Comparison of ENCODE assay signal across 9 mouse cellular contexts in genomic region chr11:69116843-69117242, GRCm38 (mm10). TPM values are rescaled to one million over a fixed set of nuclear protein-coding genes. Genes with fewer than 3 reads are reported as not detected.
DNase-seq lines count a peak whose midpoint lies in the region; ATAC-seq and TF ChIP-seq lines count a peak whose summit lies in the region.
"Had no signal": no experiment of that assay in that cellular context is flagged by ENCODE, and none has a peak within 500 bp of the region (broad histone marks: within the 10 kb centered on the region; RNA-seq: fewer than 3 reads in every experiment).

No protein-coding gene starts in this region.

- H3K4me3 ChIP-seq in lung, postnatal 0 days (ENCODE audit: low read depth, low read length): no peak overlapping the region
- H3K4me3 ChIP-seq in liver, embryonic 13.5 days (replicated peaks): peak overlapping the region; percentile 74
- no peak overlapping the region for H3K4me3 ChIP-seq in stomach, embryonic 16.5 days (replicated peaks; ENCODE audit: low read length)

- 54% methylated on average over 5 of the region's 5 CpGs for WGBS in lung, postnatal 0 days
- WGBS in liver, embryonic 13.5 days (ENCODE audit: insufficient replicate concordance): 55% methylated on average over 5 of the region's 5 CpGs
- WGBS in stomach, embryonic 16.5 days: 42% methylated on average over 5 of the region's 5 CpGs

- H3K36me3 ChIP-seq in lung, postnatal 0 days (ENCODE audit: insufficient read depth, low read length): no peaks in the 10 kb centered on the region
- H3K36me3 ChIP-seq in liver, embryonic 13.5 days: no peaks in the 10 kb centered on the region
- H3K36me3 ChIP-seq in stomach, embryonic 16.5 days (ENCODE audit: control insufficient read depth, insufficient read depth, low read length): no peaks in the 10 kb centered on the region

- H3K9me3 ChIP-seq in lung, postnatal 0 days (ENCODE audit: low read length): no peaks in the 10 kb centered on the region
- no peaks in the 10 kb centered on the region for H3K9me3 ChIP-seq in liver, embryonic 13.5 days (replicated peaks)
- no peaks in the 10 kb centered on the region for H3K9me3 ChIP-seq in stomach, embryonic 16.5 days (replicated peaks; ENCODE audit: control insufficient read depth, low read length)

- H3K4me2 ChIP-seq in lung, postnatal 0 days (replicated peaks; ENCODE audit: low read depth, low read length): 0 out of 2 replicates have a peak overlapping the region, but pooled peaks have one; percentile 88
- peak overlapping the region; percentile 99 for H3K4me2 ChIP-seq in liver, embryonic 13.5 days
- H3K4me2 ChIP-seq in stomach, embryonic 16.5 days (ENCODE audit: low read depth, low read length): peak overlapping the region; percentile 69; the same call in 1 of the 2 replicates

- no peak overlapping the region for H3K27ac ChIP-seq in lung, postnatal 0 days (ENCODE audit: low read length)
- H3K27ac ChIP-seq in liver, embryonic 13.5 days: no peak overlapping the region
- H3K27ac ChIP-seq in stomach, embryonic 16.5 days (ENCODE audit: low read length): no peak overlapping the region

- no peaks in the 10 kb centered on the region for H3K27me3 ChIP-seq in lung, postnatal 0 days (replicated peaks; ENCODE audit: insufficient read depth, low read length)
- peaks cover 39% of the 10 kb centered on the region for H3K27me3 ChIP-seq in liver, embryonic 13.5 days
- no peaks in the 10 kb centered on the region for H3K27me3 ChIP-seq in stomach, embryonic 16.5 days (ENCODE audit: control insufficient read depth, insufficient read depth, low read length)

- H3K9ac ChIP-seq in lung, postnatal 0 days (replicated peaks; ENCODE audit: low read depth): no peak overlapping the region
- H3K9ac ChIP-seq in liver, embryonic 13.5 days: no peak overlapping the region
- no peak overlapping the region for H3K9ac ChIP-seq in stomach, embryonic 16.5 days (ENCODE audit: low read length)

- H3K4me1 ChIP-seq in lung, postnatal 0 days (ENCODE audit: insufficient read depth, low read depth, low read length): peaks cover 17% of the 10 kb centered on the region; the same call in 1 of the 2 replicates
- H3K4me1 ChIP-seq in liver, embryonic 13.5 days (replicated peaks): peaks cover 54% of the 10 kb centered on the region
- H3K4me1 ChIP-seq in stomach, embryonic 16.5 days (ENCODE audit: control insufficient read depth, insufficient read depth, low read length): peaks cover 21% of the 10 kb centered on the region

- TF ChIP-seq EP300 in lung, postnatal 0 days (IDR thresholded peaks at IDR 0.05): no peak

- DNase-seq in cerebellum, adult 11-12 months: peak; percentile 31
- DNase-seq in cerebellum, postnatal 4 days (ENCODE audit: low spot score in 2 of 2): no peak
- DNase-seq in lung, postnatal 0 days (ENCODE audit: low spot score): no peak
- DNase-seq in lung, postnatal 14 days: no peak
- DNase-seq in liver, embryonic 13.5 days: no peak
- no peak for DNase-seq in adrenal gland, postnatal 14 days
- DNase-seq in adrenal gland, adult 2 months: no peak

- TF ChIP-seq CTCF in lung, postnatal 0 days (IDR thresholded peaks at IDR 0.05): no peak

- ATAC-seq in lung, postnatal 0 days: no peak
- ATAC-seq in liver, embryonic 13.5 days (ENCODE audit: low read depth): no peak
- no peak for ATAC-seq in stomach, embryonic 16.5 days (ENCODE audit: insufficient read depth, low FRiP score)

RNA-seq across cellular contexts. Expression of gene Hes7, which starts 3.4 kb away (rescaled TPM):
- 0.38 and 0.49 TPM in 2 replicates for polyA plus RNA-seq in lung, postnatal 0 days (2015; fragmentation: Nextera tagmentation; extraction: Ambion mirVana)
- 0.17 and 0.18 TPM in 2 replicates for polyA plus RNA-seq in liver, embryonic 13.5 days (2015; fragmentation: Nextera tagmentation; extraction: Ambion mirVana)
- 0.40 and 0.69 TPM in 2 replicates for polyA plus RNA-seq in stomach, embryonic 16.5 days (2015; fragmentation: Nextera tagmentation; extraction: Ambion mirVana)
- 0.37 TPM in 1 of 2 replicates, not detected in the other for total RNA-seq in adrenal gland, postnatal 14 days (2021)
- total RNA-seq in adrenal gland, adult 2 months (2021): not detected
- polyA plus RNA-seq in adrenal gland, adult 2 months (2012; rRNA removed): 1.3 and 1.6 TPM in 2 replicates
- total RNA-seq: monocyte, adult 5-6 weeks had no signal

RNA-seq across cellular contexts. Expression of gene 9130213A22Rik, which starts 5.5 kb away (rescaled TPM):
- polyA plus RNA-seq in lung, postnatal 0 days (2015; fragmentation: Nextera tagmentation; extraction: Ambion mirVana): 0.42 and 0.50 TPM in 2 replicates
- polyA plus RNA-seq in liver, embryonic 13.5 days (2015; fragmentation: Nextera tagmentation; extraction: Ambion mirVana): 0.09 TPM in 1 of 2 replicates, not detected in the other
- polyA plus RNA-seq in stomach, embryonic 16.5 days (2015; fragmentation: Nextera tagmentation; extraction: Ambion mirVana): 0.27 and 0.61 TPM in 2 replicates
- 0.38 and 0.41 TPM in 2 replicates for total RNA-seq in adrenal gland, postnatal 14 days (2021)
- under 1 TPM; 0.59 to 0.78 TPM for total RNA-seq in adrenal gland, adult 2 months (2021)
- polyA plus RNA-seq in adrenal gland, adult 2 months (2012; rRNA removed): 2.3 and 3.0 TPM in 2 replicates
- total RNA-seq: monocyte, adult 5-6 weeks had no signal

RNA-seq across cellular contexts. Expression of gene Aloxe3, which starts 8.9 kb away (rescaled TPM):
- polyA plus RNA-seq in lung, postnatal 0 days (2015; fragmentation: Nextera tagmentation; extraction: Ambion mirVana): 0.13 and 0.44 TPM in 2 replicates
- polyA plus RNA-seq in liver, embryonic 13.5 days (2015; fragmentation: Nextera tagmentation; extraction: Ambion mirVana): 0.06 TPM in 1 of 2 replicates, not detected in the other
- polyA plus RNA-seq in stomach, embryonic 16.5 days (2015; fragmentation: Nextera tagmentation; extraction: Ambion mirVana): 2.0 and 5.4 TPM in 2 replicates
- 1.2 and 1.6 TPM in 2 replicates for total RNA-seq in adrenal gland, postnatal 14 days (2021)
- 1 to 10 TPM in 1 of 2 experiments, under 1 TPM in 1; 0.79 to 1.0 TPM for total RNA-seq in adrenal gland, adult 2 months (2021)
- 1.4 and 2.5 TPM in 2 replicates for polyA plus RNA-seq in adrenal gland, adult 2 months (2012; rRNA removed)

RNA-seq across cellular contexts. Expression of gene Per1, which starts 21.8 kb away (rescaled TPM):
- polyA plus RNA-seq in lung, postnatal 0 days (2015; fragmentation: Nextera tagmentation; extraction: Ambion mirVana): 16.6 and 30.0 TPM in 2 replicates
- 1.9 TPM in 2 replicates for polyA plus RNA-seq in liver, embryonic 13.5 days (2015; fragmentation: Nextera tagmentation; extraction: Ambion mirVana)
- 21.8 and 22.3 TPM in 2 replicates for polyA plus RNA-seq in stomach, embryonic 16.5 days (2015; fragmentation: Nextera tagmentation; extraction: Ambion mirVana)
- 116 and 118 TPM in 2 replicates for total RNA-seq in adrenal gland, postnatal 14 days (2021)
- 10 to 100 TPM; 55.0 to 75.9 TPM for total RNA-seq in adrenal gland, adult 2 months (2021)
- polyA plus RNA-seq in adrenal gland, adult 2 months (2012; rRNA removed): 41.3 and 76.1 TPM in 2 replicates

RNA-seq across cellular contexts. Expression of gene Vamp2, which starts 28.6 kb away (rescaled TPM):
- polyA plus RNA-seq in lung, postnatal 0 days (2015; fragmentation: Nextera tagmentation; extraction: Ambion mirVana): 45.0 and 50.6 TPM in 2 replicates
- polyA plus RNA-seq in liver, embryonic 13.5 days (2015; fragmentation: Nextera tagmentation; extraction: Ambion mirVana): 12.5 and 15.9 TPM in 2 replicates
- 79.9 and 88.5 TPM in 2 replicates for polyA plus RNA-seq in stomach, embryonic 16.5 days (2015; fragmentation: Nextera tagmentation; extraction: Ambion mirVana)
- 111 and 139 TPM in 2 replicates for total RNA-seq in adrenal gland, postnatal 14 days (2021)
- total RNA-seq in adrenal gland, adult 2 months (2021): 100 to 1,000 TPM; 104 to 130 TPM
- polyA plus RNA-seq in adrenal gland, adult 2 months (2012; rRNA removed): 425 and 479 TPM in 2 replicates
